ENCODE assay signal across 7 mouse cellular contexts in genomic region chr6:58903171-58903570, GRCm38 (mm10). TPM values are rescaled to one million over a fixed set of nuclear protein-coding genes. Genes with fewer than 3 reads are reported as not detected.
DNase-seq lines count a peak whose midpoint lies in the region; ATAC-seq lines count a peak whose summit lies in the region.

No protein-coding gene starts in this region.

- 11% methylated on average over 8 of the region's 8 CpGs for WGBS in forebrain, embryonic 16.5 days

- no peak overlapping the region for H3K27ac ChIP-seq in forebrain, embryonic 16.5 days (ENCODE audit: low read length)

- peaks cover 13% of the 10 kb centered on the region for H3K36me3 ChIP-seq in forebrain, embryonic 16.5 days (ENCODE audit: control insufficient read depth, insufficient read depth)

- no peak overlapping the region for H3K9ac ChIP-seq in forebrain, embryonic 16.5 days (replicated peaks; ENCODE audit: low read depth, low read length)

- H3K9me3 ChIP-seq in forebrain, embryonic 16.5 days (ENCODE audit: control insufficient read depth, low read length): peaks cover 19% of the 10 kb centered on the region

- intact Hi-C loops in left cerebral cortex, postnatal 4 days (cut with DNase I): no loop called here
- intact Hi-C loops in gastrocnemius, postnatal 36 days (cut with DNase I): no loop called here

- peak; percentile 86 for ATAC-seq in forebrain, embryonic 16.5 days

- peak; percentile 81 for DNase-seq in brain, adult 2 months (ENCODE audit: low read depth, low spot score)
- DNase-seq in brain, embryonic 18.5 days (ENCODE audit: low read depth, low spot score): peak; percentile 59
- peak; percentile 68 for DNase-seq in left cerebral cortex, postnatal 4 days
- DNase-seq in right cerebral cortex, postnatal 25 days: peak; percentile 37
- DNase-seq in gastrocnemius, postnatal 36 days: no peak
- DNase-seq in MN1 (ENCODE audit: low spot score): no peak

- H3K4me3 ChIP-seq in forebrain, embryonic 16.5 days (replicated peaks; ENCODE audit: low read length): no peak overlapping the region

- H3K4me1 ChIP-seq in forebrain, embryonic 16.5 days (replicated peaks; ENCODE audit: control insufficient read depth, insufficient read depth, low read length): peaks cover 16% of the 10 kb centered on the region

- H3K27me3 ChIP-seq in forebrain, embryonic 16.5 days (replicated peaks; ENCODE audit: control insufficient read depth, insufficient read depth, low read length): no peaks in the 10 kb centered on the region

- peak overlapping the region; percentile 15 for H3K4me2 ChIP-seq in forebrain, embryonic 16.5 days (ENCODE audit: low read length)

RNA-seq across cellular contexts. Expression of gene Nap1l5, which starts 3.7 kb away (rescaled TPM):
- 82.8 and 111 TPM in 2 replicates for polyA plus RNA-seq in forebrain, embryonic 16.5 days (2015; fragmentation: Nextera tagmentation; extraction: Ambion mirVana)
- 10 to 100 TPM; 53.5 to 90.9 TPM for total RNA-seq in left cerebral cortex, postnatal 4 days (2021)
- not detected for total RNA-seq in gastrocnemius, postnatal 36 days (2021)

Comparison
In these comparisons a context has a peak if more than half of its experiments do, and no peak if none do; other contexts are left out.
1. DNase-seq: peak in brain, adult 2 months (single experiment), brain, embryonic 18.5 days (single experiment), left cerebral cortex, postnatal 4 days (single experiment) and right cerebral cortex, postnatal 25 days (single experiment); none in gastrocnemius, postnatal 36 days (0 of 2) and MN1 (single experiment).
2. RNA of gene Nap1l5, which starts 3.7 kb away (total RNA-seq): 53.5 to 90.9 TPM in left cerebral cortex, postnatal 4 days; not detected in gastrocnemius, postnatal 36 days; every median in the first group is over 10 times any median in the second.